Mouse (Mus musculus): Measurements from ENCODE around the gene Mansc4. TPM values are rescaled to one million over a fixed set of nuclear protein-coding genes. Genes with fewer than 3 reads are reported as not detected.

The Mansc4 gene
- total RNA-seq, 2 experiments from 2014 or later: 0.32 TPM; not detected in 1

GRCm38 (mm10) chr6:147085398-147086040 is 1.3 kb downstream of the Mansc4 start:
- DNase-seq (ENCODE audit: low spot score in 2 of 2): no peak

DNA sequence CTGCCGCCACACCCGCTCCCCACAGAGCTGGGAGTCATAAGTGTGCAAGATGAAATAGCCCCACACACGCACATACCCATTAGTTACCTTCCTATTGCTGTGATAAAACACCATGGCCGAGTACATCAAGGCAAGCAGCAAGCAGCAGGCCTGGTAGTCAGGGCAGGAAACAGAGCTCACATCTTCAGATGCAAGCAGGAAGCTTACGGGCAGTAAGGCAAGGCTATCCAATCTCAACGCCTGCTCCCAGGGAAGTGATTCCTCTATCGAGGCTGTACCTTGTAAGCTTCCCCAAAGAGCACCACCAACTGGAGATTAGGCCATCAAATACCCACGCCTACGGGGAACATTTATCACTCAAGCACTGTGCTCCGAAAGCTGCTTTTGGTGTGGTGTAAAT is 6.9 kb downstream of the Mansc4 start:
- no peak for DNase-seq (ENCODE audit: low spot score in 2 of 2)

GRCm38 (mm10) chr6:147076878-147077277 is 10.0 kb downstream of the Mansc4 start:
- DNase-seq (ENCODE audit: low spot score in 2 of 2): no peak

- DNase-seq (ENCODE audit: low spot score in 2 of 2): no peak
Observed at GRCm38 (mm10) chr6:147075808-147076387, 10.9 kb downstream of the Mansc4 start.

GRCm38 (mm10) chr6:147064944-147065261 is 21.9 kb downstream of the Mansc4 start:
- DNase-seq (ENCODE audit: low spot score in 2 of 2): peak in 1 of 2 experiments; percentile 32

- no peak for DNase-seq (ENCODE audit: low spot score in 2 of 2)
Observed at GRCm38 (mm10) chr6:147064226-147064943, 22.4 kb downstream of the Mansc4 start.

GRCm38 (mm10) chr6:147062694-147063093 is 24.1 kb downstream of the Mansc4 start:
- DNase-seq (ENCODE audit: low spot score in 2 of 2): no peak

- peak in 1 of 2 experiments; percentile 4 for DNase-seq (ENCODE audit: low spot score in 2 of 2)
Observed at GRCm38 (mm10) chr6:147062034-147062433, 24.8 kb downstream of the Mansc4 start.

DNA sequence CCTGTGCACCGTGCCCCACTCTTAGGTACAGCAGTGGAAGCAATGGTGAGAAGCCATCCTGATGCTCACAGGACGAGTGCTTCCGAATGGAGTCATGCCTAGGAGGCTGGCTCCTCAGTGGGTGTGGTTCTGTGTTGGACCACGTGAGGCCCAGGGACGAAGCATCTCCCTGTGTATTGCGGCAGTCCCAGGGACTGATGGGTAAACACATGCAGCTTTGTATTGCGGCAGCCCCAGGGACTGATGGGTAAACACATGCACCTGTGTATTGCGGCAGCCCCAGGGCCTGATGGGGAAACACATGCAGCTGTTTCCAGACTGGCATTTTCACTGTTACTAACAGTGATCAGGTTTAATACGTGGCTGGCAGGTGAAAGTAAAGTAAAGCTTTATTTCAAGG is 25.2 kb downstream of the Mansc4 start:
- DNase-seq (ENCODE audit: low spot score in 2 of 2): peak in 1 of 2 experiments; percentile 8

- no peak for DNase-seq (ENCODE audit: low spot score in 2 of 2)
Observed at GRCm38 (mm10) chr6:147059326-147059725, 27.5 kb downstream of the Mansc4 start.

- DNase-seq (ENCODE audit: low spot score in 2 of 2): no peak
Observed at GRCm38 (mm10) chr6:147055374-147055977, 31.4 kb downstream of the Mansc4 start.

DNA sequence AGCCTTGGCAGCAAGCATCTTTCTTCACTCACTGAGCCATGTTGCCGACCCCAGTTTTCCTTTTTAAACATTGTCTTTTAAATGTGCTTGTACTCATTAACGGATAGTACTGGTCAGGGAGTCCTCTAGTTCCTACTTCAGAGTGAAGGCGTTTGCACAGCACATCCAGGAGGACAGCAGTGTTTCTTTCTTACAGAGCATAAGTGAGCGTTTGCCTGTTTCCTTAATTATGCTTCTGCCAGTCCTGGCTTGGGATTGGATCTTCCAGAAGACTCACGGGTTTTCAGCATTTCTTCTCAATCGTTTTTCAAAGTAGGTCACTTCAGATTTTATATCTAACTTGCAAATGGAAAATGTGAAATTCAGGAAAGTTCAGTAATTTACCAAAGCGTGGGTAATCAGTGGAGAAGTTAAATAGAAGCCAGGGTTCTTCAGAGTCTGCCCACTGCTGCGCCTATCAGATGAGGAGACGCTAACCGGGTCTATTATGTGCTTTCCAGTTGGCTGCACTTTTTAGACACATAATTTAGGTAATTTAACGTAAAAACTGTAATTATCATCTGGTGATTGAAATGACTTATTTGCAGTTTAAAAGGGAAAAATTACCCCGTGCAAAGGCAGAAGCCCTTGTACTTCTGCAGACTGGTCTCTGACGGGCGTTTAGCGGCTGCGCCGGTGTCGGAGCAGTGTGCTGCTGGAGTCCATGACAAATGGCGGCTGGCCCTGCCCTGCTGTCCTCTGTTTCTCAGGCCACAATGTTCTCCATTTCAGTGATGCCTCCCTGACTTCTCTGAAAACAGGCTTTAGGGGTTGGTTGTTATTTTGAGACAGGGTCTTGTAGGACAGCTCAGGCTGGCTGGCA is 32.8 kb downstream of the Mansc4 start:
- no peak for DNase-seq (ENCODE audit: low spot score in 2 of 2)

GRCm38 (mm10) chr6:147052440-147052839 is 34.4 kb downstream of the Mansc4 start:
- DNase-seq (ENCODE audit: low spot score in 2 of 2): no peak

GRCm38 (mm10) chr6:147051666-147052065 is 35.2 kb downstream of the Mansc4 start:
- no peak for DNase-seq (ENCODE audit: low spot score in 2 of 2)

- no peak for DNase-seq (ENCODE audit: low spot score in 2 of 2)
Observed at GRCm38 (mm10) chr6:147049239-147049805, 37.5 kb downstream of the Mansc4 start.

DNA sequence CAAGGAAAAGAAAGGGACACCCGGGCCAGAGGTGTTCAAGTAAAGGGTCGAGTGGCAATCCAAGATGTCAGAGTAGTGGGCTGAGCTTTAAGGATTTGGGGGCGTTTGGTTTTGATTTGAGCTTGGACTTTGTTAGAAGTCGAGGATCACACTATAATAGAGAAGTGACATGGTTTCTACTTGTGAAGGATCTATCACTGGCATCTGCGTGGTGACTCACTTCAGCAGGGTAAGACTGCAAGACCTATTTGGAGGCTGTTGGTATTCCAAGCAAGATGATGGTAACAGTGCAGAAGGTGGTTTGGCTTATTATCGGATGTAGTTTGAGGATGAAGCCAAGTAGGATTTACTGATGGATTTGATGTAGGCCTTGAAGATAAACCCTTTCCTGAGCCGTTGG is 43.2 kb downstream of the Mansc4 start:
- no peak for DNase-seq (ENCODE audit: low spot score in 2 of 2)

GRCm38 (mm10) chr6:147042291-147043290 is 44.2 kb downstream of the Mansc4 start, which contains the start of gene Mrps35:
Mrps35 (plus strand) TSS chr6:147042764.
- peak; percentile 84 to 92 for DNase-seq (ENCODE audit: low spot score in 2 of 2)

- DNase-seq (ENCODE audit: low spot score in 2 of 2): no peak
Observed at GRCm38 (mm10) chr6:147032303-147032925, 54.4 kb downstream of the Mansc4 start, which contains the start of gene Rep15. Rep15 (plus strand) TSS chr6:147032584.
